Mouse (Mus musculus) kidney, adult 2 months (tissue): Measurements from ENCODE around the gene Krt28.

Source experiments
- CTCF ChIP-seq: fragments of 200-500 bp; conservative IDR thresholded peaks from 2 replicates; pipeline ENCODE4 v1.5.1; 2011; ENCODE audit warnings: low read depth, mild to moderate bottlenecking, control low read depth, low read length, moderate library complexity, mixed read lengths; ENCODE audit not compliant: insufficient read depth, insufficient read length
- POLR2A ChIP-seq: fragments of 200-500 bp; IDR thresholded peaks from one replicate; pipeline ENCODE4 v1.6.1; 2011; ENCODE audit warnings: low read depth, low read length, control low read depth

GRCm38 (mm10) chr11:99329655-99330054 lies 45.0 kb downstream of the Krt28 start:
- no peak for TF ChIP-seq CTCF
- no peak for TF ChIP-seq POLR2A
